Mouse (Mus musculus) thymus, adult 2 months (tissue): ENCODE measurements around the gene Slc35e3.

Experiments used
- CTCF ChIP-seq: fragments of 200-500 bp; IDR thresholded peaks from 2 replicates; pipeline ENCODE4 v1.5.1; 2012; ENCODE audit warnings: mild to moderate bottlenecking, control low read depth, low read length, moderate library complexity, borderline replicate concordance; ENCODE audit not compliant: control insufficient read depth, poor library complexity, insufficient read depth; ENCODE audit errors: extremely low read depth
- POLR2A ChIP-seq: fragments of 200-500 bp; IDR thresholded peaks from 2 replicates; pipeline ENCODE4 v1.6.1; 2012; ENCODE audit warnings: mild to moderate bottlenecking, low read length, control low read depth, moderate library complexity; ENCODE audit not compliant: control insufficient read depth, poor library complexity, insufficient read depth; ENCODE audit errors: extremely low read depth

DNA sequence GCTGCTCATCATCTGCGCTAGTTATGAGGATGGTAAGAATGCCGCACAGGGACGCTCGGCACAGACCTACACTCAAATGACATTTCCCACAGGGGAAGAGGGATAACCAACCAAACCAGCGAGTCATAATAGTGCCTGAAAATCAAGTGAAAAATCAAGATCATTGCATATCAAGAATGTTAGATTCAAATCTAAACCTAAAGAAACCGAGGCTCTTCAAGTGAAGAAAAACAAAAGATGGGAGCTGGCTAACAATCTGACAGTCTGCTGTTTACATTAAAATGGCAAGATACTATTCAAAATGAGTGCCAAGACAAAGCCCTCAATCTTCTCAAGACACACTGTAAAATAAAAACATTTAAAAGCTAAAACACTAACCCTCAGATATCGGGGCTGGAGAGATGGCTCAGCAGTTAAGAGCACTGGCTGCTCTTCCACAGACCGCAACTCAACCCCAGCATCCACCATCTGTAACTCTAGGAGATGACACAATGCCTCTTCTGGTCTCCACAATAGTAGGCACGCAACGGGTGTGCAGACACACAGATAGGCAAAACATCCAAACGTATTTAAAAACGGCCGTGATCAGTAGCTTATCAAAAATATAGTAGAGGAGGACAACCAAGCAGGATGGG lies 37.7 kb upstream of the Slc35e3 start:
- TF ChIP-seq CTCF (no peak), POLR2A (no peak)
